Mouse (Mus musculus) heart, embryonic 15.5 days (tissue): ENCODE data around the gene Slc1a2. TPM values are rescaled to one million over a fixed set of nuclear protein-coding genes. Genes with fewer than 3 reads are reported as not detected.

Source experiments
- ATAC-seq: fragments of 200-750 bp; cut with Nextera tagmentation; replicated peaks from 2 replicates; pipeline ENCODE4 v1.8.0; 2017; ENCODE audit warnings: low read depth, moderate TSS enrichment; ENCODE audit not compliant: insufficient number of reproducible peaks, insufficient read depth, low FRiP score
- H3K27ac ChIP-seq: fragments of 300-500 bp; sonication (generic); 2 replicates; pipeline ENCODE4 v1.5.1; 2015; ENCODE audit warnings: mild to moderate bottlenecking, inconsistent platforms
- H3K27me3 ChIP-seq: fragments of 300-500 bp; sonication (generic); 2 replicates; pipeline ENCODE4 v1.6.1; 2015; ENCODE audit warnings: inconsistent platforms
- H3K36me3 ChIP-seq: fragments of 300-500 bp; sonication (generic); 2 replicates; pipeline ENCODE4 v1.6.1; 2015; ENCODE audit warnings: mild to moderate bottlenecking, inconsistent platforms
- H3K4me1 ChIP-seq: fragments of 300-500 bp; sonication (generic); replicated peaks from 2 replicates; pipeline ENCODE4 v1.6.1; 2015; ENCODE audit warnings: inconsistent platforms
- H3K4me2 ChIP-seq: fragments of 300-500 bp; sonication (generic); 2 replicates; pipeline ENCODE4 v1.6.1; 2015; ENCODE audit warnings: inconsistent platforms, mild to moderate bottlenecking, moderate library complexity
- H3K4me3 ChIP-seq: fragments of 300-500 bp; sonication (generic); 2 replicates; pipeline ENCODE4 v1.5.1; 2015; ENCODE audit warnings: mild to moderate bottlenecking, inconsistent platforms
- H3K9ac ChIP-seq: fragments of 300-500 bp; sonication (generic); 2 replicates; pipeline ENCODE4 v1.6.1; 2015; ENCODE audit warnings: mild to moderate bottlenecking, inconsistent platforms
- H3K9me3 ChIP-seq: fragments of 300-500 bp; sonication (generic); replicated peaks from 2 replicates; pipeline ENCODE4 v1.6.1; 2016; ENCODE audit warnings: inconsistent platforms
- WGBS: fragments of 180-500 bp; shearing (Covaris S2); methylation state at CpG from one replicate; pipeline ENCODE4 v1.1.7; 2015; ENCODE audit warnings: mixed read lengths; 5-methylcytosine and 5-hydroxymethylcytosine counted together
- polyA plus RNA-seq: library from polyadenylated mRNA; unstranded; fragments of >200 nt; fragmentation: Nextera tagmentation; extraction: Ambion mirVana; gene quantifications from 2 replicates; pipeline ENCODE4 v1.2.1, GENCODE M21; 2015

The Slc1a2 gene
- polyA plus RNA-seq, 1 experiment from 2014 or later: 0.31 TPM

DNA sequence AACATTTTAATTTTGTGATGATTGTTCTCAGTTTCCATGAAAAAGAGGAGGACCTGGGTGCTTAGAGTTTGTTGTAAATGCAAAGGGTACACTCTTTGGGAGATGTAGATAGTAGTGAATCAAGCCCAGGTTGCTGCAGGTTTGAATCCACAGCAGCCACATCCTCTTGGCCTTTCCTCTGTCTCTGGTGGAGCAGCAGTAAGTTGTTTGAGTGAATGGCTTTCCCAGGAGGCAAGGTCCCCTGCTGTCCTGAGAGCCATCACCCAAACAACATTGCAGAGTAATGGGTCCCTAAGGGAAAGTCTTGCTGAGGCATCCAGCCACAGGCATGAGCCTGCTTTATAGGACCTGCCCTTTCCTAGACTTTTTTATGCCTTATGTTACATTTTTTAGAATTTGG, 37.1 kb downstream of the Slc1a2 start:
- Histone ChIP-seq H3K27me3 (no peaks in the 10 kb centered on the region), H3K36me3 (no peaks in the 10 kb centered on the region), H3K27ac (no peak overlapping the region), H3K9me3 (no peaks in the 10 kb centered on the region), H3K4me3 (no peak overlapping the region), H3K9ac (no peak overlapping the region), H3K4me2 (no peak overlapping the region), H3K4me1 (peaks cover 7% of the 10 kb centered on the region)
- ATAC-seq: no peak

DNA sequence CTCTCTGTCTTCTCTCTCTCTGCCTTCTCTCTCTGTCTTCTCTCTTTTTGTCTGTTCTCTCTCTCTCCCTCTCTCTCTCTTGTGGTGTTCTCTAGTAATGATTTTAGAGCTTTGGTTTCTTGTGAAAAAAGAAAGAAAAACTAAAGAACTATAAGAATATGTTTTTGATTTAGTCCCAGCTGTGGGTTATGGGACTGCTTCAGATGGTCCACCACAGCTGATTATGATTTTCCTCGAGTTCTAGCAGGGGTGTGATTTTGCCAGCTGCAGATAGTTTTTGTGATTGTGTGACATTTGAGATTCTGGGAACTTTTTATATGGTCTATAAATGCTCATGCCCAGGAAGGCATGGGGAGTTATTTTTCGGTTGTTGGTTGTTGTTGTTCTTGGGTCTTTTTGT, 39.3 kb downstream of the Slc1a2 start:
- Histone ChIP-seq H3K4me2 (no peak overlapping the region), H3K4me3 (no peak overlapping the region), H3K36me3 (no peaks in the 10 kb centered on the region), H3K27ac (no peak overlapping the region), H3K4me1 (peaks cover 7% of the 10 kb centered on the region), H3K9ac (no peak overlapping the region), H3K27me3 (no peaks in the 10 kb centered on the region), H3K9me3 (no peaks in the 10 kb centered on the region)
- WGBS: 57% methylated on average over 2 of the region's 2 CpGs
- no peak for ATAC-seq

DNA sequence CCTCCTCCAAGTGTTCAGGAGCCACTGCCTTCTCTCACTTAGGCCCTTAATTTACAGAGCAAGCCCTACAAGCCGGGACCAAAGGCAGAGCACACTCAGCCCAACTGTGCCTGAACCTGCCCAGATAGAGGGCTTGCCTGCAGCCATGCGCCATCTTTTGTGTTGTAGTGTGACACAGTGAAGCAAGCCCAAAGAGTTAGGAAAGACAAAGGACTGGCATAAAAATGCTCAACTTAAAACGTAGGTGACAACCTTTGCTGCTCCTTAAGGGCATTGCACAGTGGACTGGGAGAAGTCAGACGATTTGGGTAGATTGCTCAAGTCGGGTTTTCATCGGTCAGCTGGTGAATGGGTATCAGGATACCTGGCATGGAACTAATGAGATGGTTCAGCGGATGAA, 41.5 kb downstream of the Slc1a2 start:
- H3K4me1 ChIP-seq: no peaks in the 10 kb centered on the region
- H3K4me3 ChIP-seq: no peak overlapping the region
- WGBS: 89% methylated on average over 7 of the region's 7 CpGs
- no peak overlapping the region for H3K27ac ChIP-seq
- no peaks in the 10 kb centered on the region for H3K36me3 ChIP-seq
- no peaks in the 10 kb centered on the region for H3K27me3 ChIP-seq
- no peak for ATAC-seq
- H3K4me2 ChIP-seq: no peak overlapping the region
- H3K9me3 ChIP-seq: no peaks in the 10 kb centered on the region
- no peak overlapping the region for H3K9ac ChIP-seq

DNA sequence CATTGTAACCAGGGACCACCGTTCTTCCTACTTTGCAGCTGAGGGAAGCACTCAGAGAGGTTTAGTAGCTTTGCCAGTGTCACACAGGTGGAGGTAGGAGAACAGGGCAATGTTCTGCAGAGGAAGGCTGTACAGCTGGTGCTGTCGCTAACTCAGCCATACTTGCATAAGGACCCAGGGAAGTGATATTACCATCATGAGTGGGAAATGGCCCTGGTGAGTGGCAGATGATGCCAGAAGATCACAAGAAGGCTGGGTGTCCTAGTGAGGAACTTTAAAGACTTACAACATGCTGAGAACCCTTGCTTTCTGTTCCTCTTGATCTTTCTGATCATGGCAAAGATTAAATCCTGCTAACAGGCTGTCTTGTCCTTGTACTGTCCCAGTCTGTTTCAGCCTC, 42.2 kb downstream of the Slc1a2 start:
- Histone ChIP-seq H3K27ac (no peak overlapping the region), H3K36me3 (no peaks in the 10 kb centered on the region), H3K27me3 (no peaks in the 10 kb centered on the region), H3K4me2 (no peak overlapping the region), H3K9ac (no peak overlapping the region), H3K4me1 (no peaks in the 10 kb centered on the region), H3K4me3 (no peak overlapping the region), H3K9me3 (no peaks in the 10 kb centered on the region)
- ATAC-seq: no peak
- 85% methylated on average over 2 of the region's 2 CpGs for WGBS

DNA sequence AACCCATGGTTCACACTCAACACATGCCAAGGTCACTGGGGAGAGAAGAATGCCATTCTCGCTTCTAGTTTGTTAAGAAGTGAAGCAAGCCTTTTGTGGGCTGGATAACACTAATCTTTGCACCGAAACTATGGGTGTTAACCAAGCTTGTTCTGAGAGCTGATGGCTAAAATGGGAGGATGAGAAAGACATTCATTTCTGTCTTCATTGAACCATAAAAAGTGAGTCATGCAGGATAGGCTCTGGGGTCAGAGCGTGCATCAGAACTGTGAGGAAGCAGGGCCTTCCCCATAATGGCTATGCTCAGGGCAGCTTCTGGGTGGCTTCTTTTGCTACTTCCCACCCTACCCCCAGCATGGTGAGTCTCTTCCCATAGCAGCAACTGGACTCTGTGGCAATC, 42.9 kb downstream of the Slc1a2 start:
- 81% methylated on average over 3 of the region's 3 CpGs for WGBS
- Histone ChIP-seq H3K4me3 (no peak overlapping the region), H3K27ac (no peak overlapping the region), H3K36me3 (no peaks in the 10 kb centered on the region), H3K9me3 (no peaks in the 10 kb centered on the region), H3K27me3 (no peaks in the 10 kb centered on the region), H3K4me1 (no peaks in the 10 kb centered on the region), H3K4me2 (no peak overlapping the region), H3K9ac (no peak overlapping the region)
- no peak for ATAC-seq

DNA sequence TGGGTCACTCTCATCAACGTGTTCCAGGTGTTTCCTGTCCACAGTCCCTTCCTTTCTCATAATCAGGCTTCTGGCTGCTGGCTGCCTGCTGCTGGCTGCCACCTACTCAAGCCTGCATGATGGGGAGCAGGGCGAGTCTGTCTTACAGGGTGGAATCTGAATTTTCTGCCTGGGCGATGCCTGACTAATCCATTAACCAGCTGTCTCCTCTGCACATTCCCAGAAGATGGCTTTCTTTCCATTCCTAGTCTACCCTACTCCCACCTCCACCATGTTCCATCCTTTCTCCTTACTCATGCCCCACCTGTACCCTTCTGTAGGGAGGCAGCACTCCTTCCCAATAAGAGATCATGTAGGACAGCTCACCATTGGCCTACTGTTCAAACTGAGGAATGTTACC, 45.1 kb downstream of the Slc1a2 start:
- Histone ChIP-seq H3K4me2 (no peak overlapping the region), H3K4me3 (no peak overlapping the region), H3K36me3 (no peaks in the 10 kb centered on the region), H3K27me3 (no peaks in the 10 kb centered on the region), H3K4me1 (no peaks in the 10 kb centered on the region), H3K9me3 (no peaks in the 10 kb centered on the region), H3K27ac (no peak overlapping the region), H3K9ac (no peak overlapping the region)
- no peak for ATAC-seq
- WGBS: 67% methylated on average over 3 of the region's 3 CpGs

DNA sequence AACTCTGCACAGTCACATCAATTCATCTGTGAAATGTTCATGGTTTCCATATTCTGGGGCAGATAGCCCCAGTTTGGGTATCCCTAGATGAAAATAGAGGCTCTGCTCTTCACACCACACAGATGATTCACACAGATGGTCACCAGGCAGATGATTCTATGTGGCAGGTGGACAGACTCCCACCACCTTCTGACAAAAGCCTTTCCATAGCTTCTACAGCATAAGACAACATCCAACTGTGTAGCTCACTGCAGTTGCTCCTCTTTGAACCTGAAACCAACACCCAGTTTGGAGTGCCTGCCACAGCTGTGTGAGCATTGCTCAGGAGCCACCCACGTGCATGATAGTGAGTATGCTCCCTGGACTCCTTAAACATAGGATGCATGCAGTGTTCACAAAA, 46.3 kb downstream of the Slc1a2 start:
- Histone ChIP-seq H3K4me2 (no peak overlapping the region), H3K36me3 (no peaks in the 10 kb centered on the region), H3K4me3 (no peak overlapping the region), H3K27me3 (no peaks in the 10 kb centered on the region), H3K27ac (no peak overlapping the region), H3K9me3 (no peaks in the 10 kb centered on the region), H3K4me1 (no peaks in the 10 kb centered on the region), H3K9ac (no peak overlapping the region)
- 63% methylated on average over 1 of the region's 1 CpGs for WGBS
- no peak for ATAC-seq

DNA sequence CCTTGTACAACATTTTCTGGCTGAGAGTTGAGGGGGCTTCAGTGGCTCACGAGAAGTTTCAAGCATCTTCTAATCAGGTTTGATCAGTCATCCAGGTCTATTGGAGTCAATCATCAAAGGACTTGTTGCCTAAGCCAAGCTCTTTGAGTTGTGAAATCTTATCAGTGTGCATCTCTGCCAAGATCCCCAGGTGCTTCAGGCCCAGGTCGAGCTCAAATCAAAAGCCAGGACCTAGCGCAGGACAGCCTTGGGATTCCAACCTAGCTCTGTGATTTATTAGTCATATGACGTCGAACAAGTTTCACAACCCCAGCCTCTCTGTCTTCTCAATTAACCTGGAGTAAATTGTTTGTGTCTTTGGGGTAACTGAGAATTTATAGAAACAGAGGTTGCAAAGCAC, 53.1 kb downstream of the Slc1a2 start:
- Histone ChIP-seq H3K36me3 (no peaks in the 10 kb centered on the region), H3K4me2 (no peak overlapping the region), H3K27ac (no peak overlapping the region), H3K27me3 (no peaks in the 10 kb centered on the region), H3K9me3 (no peaks in the 10 kb centered on the region), H3K9ac (no peak overlapping the region), H3K4me1 (no peaks in the 10 kb centered on the region), H3K4me3 (no peak overlapping the region)
- WGBS: 75% methylated on average over 5 of the region's 5 CpGs
- ATAC-seq: no peak

DNA sequence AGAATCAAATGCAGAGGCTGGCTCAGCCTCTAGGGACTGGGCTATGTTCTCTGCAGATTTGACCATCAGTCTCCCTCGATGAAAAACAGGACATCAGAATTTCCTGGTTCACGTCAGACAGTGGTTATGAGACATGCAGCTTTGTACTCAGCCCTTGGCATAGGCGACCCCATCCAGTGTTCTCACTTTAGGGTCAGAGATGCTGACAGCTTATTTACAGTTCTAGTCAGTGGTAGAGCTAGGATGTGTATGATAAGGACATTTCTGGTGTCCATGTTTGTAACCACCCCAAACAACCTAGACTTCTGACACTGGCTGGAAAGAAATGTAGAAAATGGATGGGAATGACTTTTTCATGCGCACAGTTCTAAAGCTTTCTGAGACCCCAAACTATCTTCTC, 53.6 kb downstream of the Slc1a2 start:
- Histone ChIP-seq H3K27me3 (no peaks in the 10 kb centered on the region), H3K4me3 (no peak overlapping the region), H3K4me2 (no peak overlapping the region), H3K36me3 (no peaks in the 10 kb centered on the region), H3K9me3 (no peaks in the 10 kb centered on the region), H3K9ac (no peak overlapping the region), H3K4me1 (no peaks in the 10 kb centered on the region), H3K27ac (no peak overlapping the region)
- whole genome bisulfite sequencing: 57% methylated on average over 4 of the region's 4 CpGs
- no peak for ATAC-seq

DNA sequence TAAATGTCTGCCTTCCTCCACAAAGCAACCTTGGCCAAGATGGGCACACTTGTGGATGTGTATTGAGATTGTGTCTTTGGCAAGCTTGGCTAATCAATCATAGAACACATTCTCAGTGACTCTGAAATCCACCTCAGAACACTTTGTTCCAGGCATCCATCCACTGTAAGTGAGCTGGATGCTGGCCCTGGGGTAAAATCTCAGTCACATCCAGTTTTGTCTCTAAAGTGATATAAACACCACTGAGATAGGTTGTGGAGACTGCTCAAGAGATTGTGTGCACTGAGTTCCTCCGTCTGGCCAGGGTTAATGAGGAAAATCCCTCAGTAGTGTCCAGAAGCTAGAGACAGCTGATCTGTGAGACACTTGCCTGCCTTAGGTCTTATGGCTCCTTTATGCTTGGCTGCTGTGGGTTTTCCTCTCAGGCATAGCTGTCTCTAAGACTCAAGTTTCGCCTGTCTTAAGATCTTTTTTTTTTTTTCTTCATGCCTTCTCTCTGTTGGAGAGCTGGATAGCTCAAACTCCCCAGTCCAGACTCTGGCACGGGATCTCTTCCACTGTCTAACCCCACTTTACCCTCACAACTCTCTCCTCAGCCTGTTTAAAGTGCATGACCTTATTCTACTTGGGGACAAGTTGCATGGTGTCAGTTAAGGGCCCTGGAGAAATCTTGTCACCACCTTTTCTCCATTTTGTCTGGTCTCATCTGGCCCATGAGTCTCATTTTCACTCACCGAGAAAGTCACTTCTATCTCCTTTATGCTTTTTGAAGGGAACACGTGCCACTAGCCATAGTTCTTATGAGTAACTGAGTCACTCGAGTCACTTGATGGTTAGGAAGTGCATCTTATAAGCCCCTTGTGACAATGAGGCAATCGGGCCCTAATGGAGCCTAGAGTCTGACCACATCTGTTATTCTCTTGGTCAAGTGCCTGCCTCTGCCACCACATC, 54.5 kb downstream of the Slc1a2 start:
- 68% methylated on average over 7 of the region's 7 CpGs for WGBS
- no peaks in the 10 kb centered on the region for H3K4me1 ChIP-seq
- ATAC-seq: no peak

DNA sequence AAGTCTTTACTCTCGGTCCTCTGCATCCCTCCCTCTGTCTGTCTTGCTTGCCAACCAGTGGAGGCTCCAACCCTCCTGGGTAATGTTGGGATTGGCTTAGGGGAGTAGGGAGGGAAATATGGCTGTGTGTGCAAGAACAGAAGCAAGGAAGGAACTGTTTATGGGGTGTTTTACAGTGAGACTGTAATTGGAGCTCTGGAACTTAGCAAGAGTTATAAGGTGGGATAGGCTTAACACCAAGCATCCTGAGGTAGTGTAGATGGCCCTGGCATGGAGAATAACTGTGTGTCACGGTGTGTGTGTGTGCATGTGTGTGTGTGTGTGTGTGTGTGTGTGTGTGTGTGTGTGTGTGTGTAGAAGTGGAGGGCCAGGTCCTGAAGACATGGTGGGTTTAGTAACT, 55.9 kb downstream of the Slc1a2 start:
- ATAC-seq: no peak
- H3K9me3 ChIP-seq: no peaks in the 10 kb centered on the region
- no peak overlapping the region for H3K4me2 ChIP-seq
- no peak overlapping the region for H3K27ac ChIP-seq
- H3K36me3 ChIP-seq: no peaks in the 10 kb centered on the region
- H3K27me3 ChIP-seq: no peaks in the 10 kb centered on the region
- no peak overlapping the region for H3K9ac ChIP-seq
- H3K4me3 ChIP-seq: no peak overlapping the region
- H3K4me1 ChIP-seq: no peaks in the 10 kb centered on the region
- 73% methylated on average over 2 of the region's 2 CpGs for WGBS

More for the DNA sequence above, 54.5 kb downstream of the Slc1a2 start:
- no peak overlapping the region for H3K4me2 ChIP-seq
- H3K9ac ChIP-seq: no peak overlapping the region
- H3K9me3 ChIP-seq: no peaks in the 10 kb centered on the region
- H3K27ac ChIP-seq: no peak overlapping the region
- no peaks in the 10 kb centered on the region for H3K27me3 ChIP-seq
- no peak overlapping the region for H3K4me3 ChIP-seq
- H3K36me3 ChIP-seq: no peaks in the 10 kb centered on the region

DNA sequence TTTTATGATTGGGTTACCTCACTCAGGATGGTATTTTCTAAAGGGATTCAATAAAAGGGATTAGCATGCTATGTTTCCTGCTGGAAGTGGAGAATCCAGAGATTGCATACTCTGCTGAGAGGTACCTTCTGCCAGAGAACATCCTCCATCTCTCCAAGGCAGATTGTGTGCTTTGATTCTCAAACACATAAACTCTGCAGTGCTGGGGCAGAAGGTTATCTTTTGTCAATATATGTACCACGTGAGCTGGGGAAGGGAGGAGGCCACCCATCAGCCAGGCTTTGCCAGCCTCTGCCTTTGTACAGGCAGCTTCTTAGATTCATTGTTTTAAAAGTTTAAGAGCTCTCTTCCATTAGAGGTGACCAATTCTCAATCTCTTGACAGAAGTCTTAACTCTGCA, 57.3 kb downstream of the Slc1a2 start:
- ATAC-seq: no peak
- 16% methylated on average over 1 of the region's 1 CpGs for WGBS

More for the DNA sequence above, 57.3 kb downstream of the Slc1a2 start:
- Histone ChIP-seq H3K36me3 (no peaks in the 10 kb centered on the region), H3K4me2 (no peak overlapping the region), H3K27ac (no peak overlapping the region), H3K9ac (no peak overlapping the region), H3K4me3 (no peak overlapping the region), H3K4me1 (no peaks in the 10 kb centered on the region), H3K9me3 (no peaks in the 10 kb centered on the region), H3K27me3 (no peaks in the 10 kb centered on the region)
